Mouse (Mus musculus) activated CD4-positive, CD25-positive, alpha-beta regulatory T cell (primary cell): ENCODE results near the gene Isx. TPM values are rescaled to one million over a fixed set of nuclear protein-coding genes. Genes with fewer than 3 reads are reported as not detected.

ENCODE experiments used
- polyA plus RNA-seq, 2 experiments: library from polyadenylated mRNA; unstranded; fragments of 100-300 nt; shearing (Covaris generic); gene quantifications; one replicate each; pipeline ENCODE4 v1.2.1; 2017

The Isx gene
- polyA plus RNA-seq: not detected

DNA sequence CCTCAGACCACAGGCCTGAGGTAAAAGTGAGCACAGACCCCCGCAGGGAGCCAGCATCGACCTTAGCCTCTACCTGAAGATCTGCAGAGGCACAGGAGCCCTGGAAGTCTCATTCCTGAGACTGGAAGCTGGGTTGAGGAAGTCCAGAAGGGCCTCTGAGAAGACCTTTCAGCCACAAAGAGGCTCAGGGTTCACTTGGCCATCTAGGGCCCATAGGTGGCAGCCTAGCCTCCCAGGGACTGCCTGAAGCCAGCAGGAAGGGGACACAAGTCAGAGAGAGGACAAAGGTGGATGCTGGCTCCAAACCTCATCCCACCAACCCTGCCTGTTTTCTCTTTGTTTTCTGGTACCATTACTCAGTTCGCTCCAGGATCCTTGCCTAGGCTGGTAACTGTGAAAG lies at the start of gene Isx:
Isx (plus strand) TSS at position 234 of the 400 bp plus-strand sequence.

Other genes with a start within 250 kb of the Isx start
- gene Hmgxb4, start 120.2 kb downstream of the Isx start, polyA plus RNA-seq: 10 to 100 TPM; 12.4 to 18.9 TPM
- 10 to 100 TPM; 18.2 to 20.9 TPM for gene Tom1, start 160.5 kb downstream of the Isx start, polyA plus RNA-seq
- 10 to 100 TPM; 12.7 to 15.8 TPM for gene Hmox1, start 220.4 kb downstream of the Isx start, polyA plus RNA-seq
- 10 to 100 TPM; 54.0 to 86.9 TPM for gene Mcm5, start 236.4 kb downstream of the Isx start, polyA plus RNA-seq